Mouse (Mus musculus) neural tube, embryonic 13.5 days (tissue): ENCODE measurements at regions not wholly inside any gene's neighbourhood (a gene's known extent, or its start where the extent isn't known, plus 50 kb on each side); places are given as distances from the start of the nearest gene placed in this dataset.

Experiments
- ATAC-seq: fragments of 200-750 bp; cut with Nextera tagmentation; 2 replicates; pipeline ENCODE4 v1.8.0; 2017; ENCODE audit warnings: low read depth, mild to moderate bottlenecking, moderate TSS enrichment, moderate library complexity
- H3K27ac ChIP-seq: fragments of 300-500 bp; sonication (generic); replicated peaks from 2 replicates; pipeline ENCODE4 v1.5.1; 2015; ENCODE audit warnings: moderate library complexity, mild to moderate bottlenecking, inconsistent platforms
- H3K27me3 ChIP-seq: fragments of 300-500 bp; sonication (generic); 2 replicates; pipeline ENCODE4 v1.6.1; 2015; ENCODE audit warnings: mild to moderate bottlenecking, inconsistent platforms
- H3K36me3 ChIP-seq: fragments of 300-500 bp; sonication (generic); 2 replicates; pipeline ENCODE4 v1.6.1; 2015; ENCODE audit warnings: mild to moderate bottlenecking, inconsistent platforms
- H3K4me1 ChIP-seq: fragments of 300-500 bp; sonication (generic); replicated peaks from 2 replicates; pipeline ENCODE4 v1.6.1; 2015; ENCODE audit warnings: inconsistent platforms
- H3K4me2 ChIP-seq: fragments of 300-500 bp; sonication (generic); 2 replicates; pipeline ENCODE4 v1.6.1; 2015; ENCODE audit warnings: inconsistent platforms, mild to moderate bottlenecking, moderate library complexity
- H3K4me3 ChIP-seq: fragments of 300-500 bp; sonication (generic); 2 replicates; pipeline ENCODE4 v1.5.1; 2015; ENCODE audit warnings: mild to moderate bottlenecking, inconsistent platforms
- H3K9ac ChIP-seq: fragments of 300-500 bp; sonication (generic); 2 replicates; pipeline ENCODE4 v1.6.1; 2015; ENCODE audit warnings: moderate library complexity, mild to moderate bottlenecking, inconsistent platforms
- H3K9me3 ChIP-seq: fragments of 300-500 bp; sonication (generic); 2 replicates; pipeline ENCODE4 v1.6.1; 2016; ENCODE audit warnings: inconsistent platforms
- WGBS: fragments of 180-500 bp; shearing (Covaris S2); methylation state at CpG from one replicate; pipeline ENCODE4 v1.1.7; 2015; 5-methylcytosine and 5-hydroxymethylcytosine counted together

DNA sequence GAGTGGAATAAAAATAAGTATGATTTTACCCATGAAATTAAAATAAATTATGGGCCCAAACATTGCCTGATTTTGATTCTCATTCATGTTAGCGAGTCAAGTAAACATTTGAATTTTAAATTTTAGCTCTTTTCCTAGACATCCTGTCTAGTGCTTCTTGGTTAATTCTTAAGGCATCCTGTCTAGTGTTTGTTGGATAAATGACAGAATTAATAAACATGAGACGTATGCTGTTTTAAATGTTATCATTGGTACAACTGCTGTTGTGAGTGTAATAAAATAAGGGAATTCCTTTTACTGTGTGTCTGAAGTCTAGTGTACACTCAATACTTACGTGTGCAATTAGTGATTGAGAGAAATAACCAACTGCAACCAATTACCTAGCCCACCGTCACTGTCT lies 149.0 kb upstream of the Trpm3 start:
- Histone ChIP-seq H3K9ac (no peak overlapping the region), H3K36me3 (no peaks in the 10 kb centered on the region), H3K4me1 (no peaks in the 10 kb centered on the region), H3K27me3 (no peaks in the 10 kb centered on the region), H3K4me3 (no peak overlapping the region), H3K4me2 (no peak overlapping the region), H3K27ac (no peak overlapping the region), H3K9me3 (no peaks in the 10 kb centered on the region)
- 84% methylated on average over 4 of the region's 4 CpGs for WGBS
- ATAC-seq, result no peak

DNA sequence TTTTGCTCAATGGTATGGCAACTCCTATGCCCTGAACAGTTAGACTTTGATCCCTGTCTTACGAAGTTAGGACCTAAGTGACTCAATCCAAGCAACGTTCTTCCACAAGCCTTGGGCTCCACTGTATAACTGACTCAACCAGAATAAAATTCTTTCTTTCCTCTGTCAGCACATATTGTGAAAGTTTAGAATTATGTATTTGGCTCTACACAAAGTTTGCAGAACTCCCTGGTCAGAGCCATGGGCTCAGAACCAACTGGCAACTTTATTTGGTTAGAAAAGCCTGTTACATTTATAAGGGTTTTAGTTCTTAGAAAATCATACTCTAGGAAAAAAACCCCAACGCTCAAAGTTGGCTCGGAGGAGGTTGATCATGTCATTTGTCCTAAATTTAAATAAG lies 147.9 kb upstream of the Trpm3 start:
- ATAC-seq, result no peak
- no peaks in the 10 kb centered on the region for H3K4me1 ChIP-seq
- H3K27me3 ChIP-seq, result no peaks in the 10 kb centered on the region
- no peak overlapping the region for H3K27ac ChIP-seq
- no peak overlapping the region for H3K9ac ChIP-seq
- H3K36me3 ChIP-seq, result no peaks in the 10 kb centered on the region
- WGBS, result 90% methylated on average over 4 of the region's 4 CpGs
- H3K9me3 ChIP-seq, result no peaks in the 10 kb centered on the region
- no peak overlapping the region for H3K4me2 ChIP-seq
- H3K4me3 ChIP-seq, result no peak overlapping the region

DNA sequence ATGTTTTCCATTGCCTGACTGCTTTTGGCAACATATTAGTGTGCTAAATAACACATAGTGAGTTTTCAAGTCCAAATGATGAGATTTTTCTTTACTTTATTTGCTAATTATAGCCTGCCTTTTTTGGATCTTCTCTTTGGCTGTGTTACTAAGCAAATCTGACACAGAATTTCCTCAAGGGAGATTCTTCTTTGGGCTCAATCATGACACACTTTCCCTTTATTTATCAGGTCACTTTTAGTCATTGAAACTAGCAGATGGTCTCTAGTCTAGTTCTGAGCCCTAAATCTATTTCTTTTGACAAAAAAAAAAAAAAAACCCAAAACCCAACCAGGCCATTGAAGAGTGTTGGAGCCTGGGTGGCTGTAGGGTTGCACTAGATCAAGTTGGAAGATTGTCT lies 147.4 kb upstream of the Trpm3 start:
- Histone ChIP-seq H3K4me2 (no peak overlapping the region), H3K4me3 (no peak overlapping the region), H3K27me3 (no peaks in the 10 kb centered on the region), H3K9ac (no peak overlapping the region), H3K4me1 (no peaks in the 10 kb centered on the region), H3K27ac (no peak overlapping the region), H3K9me3 (no peaks in the 10 kb centered on the region), H3K36me3 (no peaks in the 10 kb centered on the region)
- no peak for ATAC-seq

DNA sequence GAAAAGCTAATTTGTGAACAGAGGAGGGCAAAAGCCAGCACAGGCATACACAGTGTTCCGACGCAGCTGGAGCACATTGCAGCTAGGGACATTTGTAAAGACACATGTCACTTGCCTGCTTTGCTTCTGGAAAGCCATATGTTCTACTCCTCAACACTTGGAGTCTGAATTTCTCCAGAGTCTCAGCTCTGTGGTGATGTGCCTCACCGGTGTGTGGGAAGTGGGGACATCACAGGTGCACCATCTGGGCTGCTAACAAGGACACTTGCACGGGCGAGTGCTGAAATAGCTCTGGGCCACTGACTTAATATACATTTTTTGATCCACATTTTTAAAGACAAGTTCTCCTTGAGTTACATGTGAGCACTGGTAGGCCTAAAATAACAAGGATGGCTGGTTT lies 139.2 kb upstream of the Trpm3 start:
- no peak overlapping the region for H3K4me2 ChIP-seq
- no peaks in the 10 kb centered on the region for H3K27me3 ChIP-seq
- H3K9me3 ChIP-seq, result no peaks in the 10 kb centered on the region
- no peaks in the 10 kb centered on the region for H3K36me3 ChIP-seq
- H3K27ac ChIP-seq, result no peak overlapping the region
- ATAC-seq, result no peak
- WGBS, result 85% methylated on average over 5 of the region's 5 CpGs
- no peaks in the 10 kb centered on the region for H3K4me1 ChIP-seq
- no peak overlapping the region for H3K4me3 ChIP-seq
- H3K9ac ChIP-seq, result no peak overlapping the region

DNA sequence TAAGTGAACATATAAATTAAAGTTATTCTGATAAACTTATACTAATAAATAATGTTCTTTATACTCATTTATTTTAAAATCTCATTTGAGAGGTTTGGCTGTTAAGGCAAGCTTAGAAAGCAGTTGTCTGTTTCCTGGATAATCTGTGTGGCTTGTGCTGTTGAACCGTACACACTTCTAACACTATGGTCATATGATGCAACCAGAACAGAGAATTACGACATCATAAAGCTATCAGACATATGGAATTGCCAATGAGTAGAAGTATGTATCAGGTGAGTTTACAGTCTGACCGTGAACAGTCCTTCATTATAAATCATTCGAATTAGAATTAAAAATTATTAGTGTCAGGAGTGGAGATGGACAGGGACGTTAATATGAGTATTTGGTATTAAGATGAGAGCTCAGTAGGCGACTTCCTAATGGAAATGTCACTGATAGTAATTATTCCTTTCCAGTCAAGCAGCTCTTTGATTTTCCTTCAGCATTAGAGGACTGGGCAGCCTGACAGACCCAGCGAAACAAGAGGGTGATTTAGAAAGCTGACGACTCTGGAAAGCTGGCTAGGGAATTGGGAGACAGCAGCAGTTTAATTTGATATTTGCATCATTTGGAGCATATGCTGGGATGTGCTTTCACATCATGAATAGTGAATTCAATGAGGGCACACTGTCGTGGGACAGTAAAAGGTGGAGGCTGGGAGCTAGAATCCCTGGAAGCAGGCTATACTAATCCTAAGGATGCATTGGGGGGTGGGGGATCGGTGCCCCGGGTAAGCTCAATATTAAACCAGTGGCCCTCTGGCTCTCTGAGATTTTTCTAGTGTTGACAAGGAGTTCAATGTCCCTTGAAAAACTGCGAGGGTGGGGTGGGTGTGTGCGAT lies 130.6 kb upstream of the Trpm3 start:
- 64% methylated on average over 13 of the region's 13 CpGs for WGBS
- H3K27ac ChIP-seq, result 0 out of 2 replicates have a peak overlapping the region, but pooled peaks have one; percentile 33
- peak; percentile 74 for ATAC-seq

DNA sequence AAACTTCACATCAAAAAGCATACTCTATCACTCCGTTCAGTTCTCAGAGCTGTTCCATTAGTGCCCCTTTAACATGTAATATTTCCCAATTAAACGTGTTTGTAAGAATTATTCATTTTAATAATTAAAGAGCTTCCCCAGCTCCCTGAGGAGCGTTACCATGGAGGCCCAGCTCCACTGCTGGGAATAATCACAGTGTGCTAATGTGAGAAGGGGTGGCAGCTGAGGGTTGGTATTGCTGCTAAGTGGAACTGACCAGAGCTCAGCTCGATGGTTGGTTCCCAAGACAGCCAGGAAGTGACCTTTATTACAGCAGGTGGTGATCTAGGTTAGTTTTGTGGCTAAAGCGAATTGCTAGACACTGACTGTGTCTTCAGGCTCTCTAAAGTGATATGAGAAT lies 128.6 kb upstream of the Trpm3 start:
- Histone ChIP-seq H3K4me2 (no peak overlapping the region), H3K27me3 (no peaks in the 10 kb centered on the region), H3K9me3 (no peaks in the 10 kb centered on the region), H3K27ac (no peak overlapping the region), H3K4me1 (peaks cover 13% of the 10 kb centered on the region; the same call in 1 of the 2 replicates), H3K36me3 (no peaks in the 10 kb centered on the region), H3K9ac (no peak overlapping the region), H3K4me3 (no peak overlapping the region)
- WGBS, result 60% methylated on average over 5 of the region's 5 CpGs
- ATAC-seq, result no peak

More for the DNA sequence above, 130.6 kb upstream of the Trpm3 start:
- no peaks in the 10 kb centered on the region for H3K27me3 ChIP-seq
- H3K9ac ChIP-seq, result no peak overlapping the region
- H3K4me3 ChIP-seq, result no peak overlapping the region
- peaks cover 13% of the 10 kb centered on the region; the same call in 1 of the 2 replicates for H3K4me1 ChIP-seq
- H3K9me3 ChIP-seq, result no peaks in the 10 kb centered on the region
- H3K4me2 ChIP-seq, result no peak overlapping the region
- H3K36me3 ChIP-seq, result no peaks in the 10 kb centered on the region

DNA sequence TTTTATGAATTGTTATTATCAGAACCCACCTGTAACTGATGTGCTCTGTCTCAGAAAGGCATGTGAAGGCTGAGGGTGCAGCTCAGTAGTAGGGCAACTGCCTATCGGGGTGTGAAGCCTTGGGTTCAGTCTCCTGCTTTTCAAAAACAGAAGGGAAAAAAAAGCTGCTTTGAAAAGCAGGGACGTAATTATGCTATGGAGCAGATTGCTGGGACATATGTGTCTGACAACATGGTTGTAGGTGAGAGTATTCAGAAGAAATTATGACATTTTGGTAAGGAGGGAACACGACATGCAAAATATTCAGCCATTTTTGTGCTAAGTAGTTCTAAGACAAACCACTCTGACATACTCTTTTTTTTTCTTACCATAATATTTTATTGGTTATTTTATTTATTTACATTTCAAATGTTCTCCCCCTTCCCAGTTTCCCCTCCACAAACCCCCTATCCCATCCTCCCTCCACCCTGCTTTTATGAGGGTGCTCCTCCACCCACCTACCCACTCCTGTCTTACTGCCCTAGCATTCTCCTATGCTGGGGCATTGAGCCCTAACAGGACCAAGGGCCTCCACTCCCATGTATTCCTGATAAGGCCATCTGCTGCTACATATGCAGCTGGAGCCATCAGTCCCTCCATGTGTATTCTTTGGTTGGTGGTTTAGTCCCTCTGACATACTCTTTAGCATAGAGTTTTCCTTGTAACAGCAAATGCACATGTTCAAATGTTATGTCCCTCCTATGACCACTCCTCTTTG lies 122.8 kb upstream of the Trpm3 start:
- Histone ChIP-seq H3K27ac (no peak overlapping the region), H3K9ac (no peak overlapping the region)
- 87% methylated on average over 3 of the region's 3 CpGs for WGBS

DNA sequence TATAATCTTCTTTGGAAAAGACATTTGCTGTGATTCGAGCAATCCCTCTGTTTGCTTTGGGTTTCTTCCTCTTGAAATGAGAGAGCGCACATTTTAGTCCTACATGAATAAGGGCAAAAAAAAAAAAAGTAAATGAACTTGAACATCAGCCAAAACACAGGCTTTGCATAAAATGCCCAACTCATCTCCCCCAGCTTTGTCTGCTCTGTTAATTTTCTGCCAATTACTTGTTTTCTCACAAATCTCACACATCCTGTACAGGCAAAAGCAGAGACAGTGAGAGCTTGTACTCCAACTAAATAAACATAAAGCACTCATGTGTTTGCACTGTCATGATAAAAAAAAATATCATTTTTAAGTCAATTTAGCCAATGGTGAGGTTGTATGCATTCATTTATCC lies 121.4 kb upstream of the Trpm3 start:
- no peak for ATAC-seq
- no peaks in the 10 kb centered on the region for H3K9me3 ChIP-seq
- H3K36me3 ChIP-seq, result no peaks in the 10 kb centered on the region
- H3K4me2 ChIP-seq, result no peak overlapping the region
- no peaks in the 10 kb centered on the region for H3K27me3 ChIP-seq
- H3K4me1 ChIP-seq, result no peaks in the 10 kb centered on the region
- no peak overlapping the region for H3K4me3 ChIP-seq
- H3K27ac ChIP-seq, result no peak overlapping the region
- 84% methylated on average over 2 of the region's 2 CpGs for WGBS
- H3K9ac ChIP-seq, result no peak overlapping the region

More for the DNA sequence above, 122.8 kb upstream of the Trpm3 start:
- Histone ChIP-seq H3K4me3 (no peak overlapping the region), H3K27me3 (no peaks in the 10 kb centered on the region), H3K4me1 (no peaks in the 10 kb centered on the region), H3K4me2 (no peak overlapping the region), H3K36me3 (no peaks in the 10 kb centered on the region), H3K9me3 (no peaks in the 10 kb centered on the region)
- ATAC-seq, result no peak

DNA sequence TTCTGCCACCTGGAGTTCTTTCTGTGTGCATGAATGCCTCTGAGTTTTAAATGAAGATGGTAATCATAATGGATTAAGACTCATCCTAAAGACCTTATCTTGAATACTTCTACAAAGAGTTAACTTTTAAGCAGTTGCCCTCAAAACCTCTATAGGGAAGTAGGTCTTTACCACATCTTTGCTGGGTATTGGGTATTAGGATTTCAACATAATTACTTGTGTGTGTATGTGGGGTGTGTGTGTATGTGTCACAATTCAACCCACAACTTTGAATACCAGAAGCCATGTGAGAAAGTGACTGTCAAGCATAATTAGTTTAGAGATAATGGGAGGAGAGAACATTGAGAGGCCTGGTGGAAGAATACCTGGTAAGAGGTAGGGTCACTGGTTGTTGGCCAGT lies 111.3 kb upstream of the Trpm3 start:
- no peaks in the 10 kb centered on the region for H3K27me3 ChIP-seq
- no peaks in the 10 kb centered on the region for H3K9me3 ChIP-seq
- no peak overlapping the region for H3K4me2 ChIP-seq
- H3K36me3 ChIP-seq, result no peaks in the 10 kb centered on the region
- no peak overlapping the region for H3K4me3 ChIP-seq
- no peak overlapping the region for H3K9ac ChIP-seq
- H3K4me1 ChIP-seq, result no peaks in the 10 kb centered on the region
- ATAC-seq, result no peak
- no peak overlapping the region for H3K27ac ChIP-seq

DNA sequence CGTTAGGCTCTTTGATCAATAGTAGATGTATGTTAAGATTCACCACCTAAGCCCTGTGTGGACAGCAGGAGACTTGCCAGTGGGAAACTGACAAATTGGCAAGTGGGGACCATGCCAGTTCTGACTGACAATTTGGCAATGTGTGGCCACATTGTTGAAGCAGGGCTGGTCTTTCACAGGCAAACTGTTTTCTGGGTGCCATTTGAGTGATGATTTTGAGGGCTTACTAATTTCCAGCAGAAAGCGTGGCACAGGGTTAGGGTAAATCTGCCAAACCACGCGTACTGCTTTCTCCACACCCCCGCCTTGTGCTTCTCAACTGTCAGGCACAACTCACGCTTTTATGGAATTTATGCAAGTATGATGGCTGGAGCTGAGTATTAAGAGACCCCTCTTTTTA lies 91.2 kb upstream of the Trpm3 start:
- Histone ChIP-seq H3K4me2 (no peak overlapping the region), H3K9me3 (no peaks in the 10 kb centered on the region), H3K9ac (no peak overlapping the region), H3K4me1 (no peaks in the 10 kb centered on the region), H3K36me3 (no peaks in the 10 kb centered on the region), H3K4me3 (no peak overlapping the region), H3K27me3 (no peaks in the 10 kb centered on the region), H3K27ac (no peak overlapping the region)
- WGBS, result 78% methylated on average over 6 of the region's 6 CpGs
- ATAC-seq, result no peak

DNA sequence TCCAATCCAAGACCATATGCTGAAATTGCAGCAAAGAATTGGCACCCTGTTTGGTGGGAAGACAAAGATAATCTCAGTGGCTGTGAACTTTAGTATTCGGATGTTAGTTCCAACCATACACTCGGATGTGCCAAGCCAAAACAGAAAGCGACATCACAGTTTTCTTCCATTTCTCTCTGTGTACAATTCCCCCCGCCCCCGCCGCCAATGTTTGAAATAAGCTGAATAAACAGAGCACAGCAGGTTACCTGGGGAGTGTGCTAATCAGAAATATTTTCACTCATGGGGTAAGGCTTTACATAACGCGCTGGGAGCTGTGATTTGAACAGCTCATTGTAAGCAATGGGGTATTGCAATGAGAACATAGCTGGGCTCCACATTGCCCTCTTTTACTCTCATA lies 72.5 kb upstream of the Trpm3 start:
- Histone ChIP-seq H3K27me3 (no peaks in the 10 kb centered on the region), H3K27ac (no peak overlapping the region), H3K4me2 (no peak overlapping the region), H3K9ac (no peak overlapping the region), H3K9me3 (no peaks in the 10 kb centered on the region), H3K4me3 (no peak overlapping the region), H3K4me1 (no peaks in the 10 kb centered on the region), H3K36me3 (no peaks in the 10 kb centered on the region)
- WGBS, result 84% methylated on average over 8 of the region's 8 CpGs
- no peak for ATAC-seq

DNA sequence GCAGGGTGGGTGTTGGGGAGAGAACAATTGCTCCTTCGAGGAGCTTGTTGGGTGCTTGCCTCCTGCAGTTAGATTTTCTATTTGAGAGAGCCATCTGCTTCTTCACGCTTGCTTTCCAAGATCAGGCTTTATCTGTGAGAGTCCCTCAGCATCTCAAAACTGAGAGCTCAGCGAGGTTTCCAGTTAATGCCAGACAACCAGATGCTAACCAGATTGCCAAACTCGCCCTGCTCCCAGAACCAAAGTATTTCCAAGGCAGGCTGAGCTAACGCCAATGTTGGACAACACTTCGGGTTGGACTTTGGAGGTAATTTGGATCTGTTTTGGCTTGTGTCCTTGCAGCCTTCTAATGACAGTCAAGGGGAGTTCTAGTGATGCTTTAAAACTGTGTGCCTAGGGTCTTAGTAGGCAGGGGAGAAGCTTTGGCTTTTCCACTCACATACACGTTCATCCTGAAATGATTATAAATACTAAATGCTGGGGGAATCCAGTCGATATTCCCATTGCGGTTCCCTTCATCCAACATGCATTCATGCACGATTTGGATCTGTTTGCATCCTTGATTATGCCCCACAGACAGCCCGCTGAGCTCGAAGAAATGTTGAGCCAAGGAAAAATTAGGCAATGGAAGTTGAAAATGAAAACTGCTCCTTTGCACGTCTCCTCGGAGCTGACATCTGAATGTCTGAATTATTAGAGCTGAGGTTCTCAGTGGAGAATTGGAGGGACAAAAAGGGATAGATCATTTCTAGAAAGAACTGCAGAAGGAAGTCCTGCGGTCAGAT lies 68.4 kb upstream of the Trpm3 start:
- Histone ChIP-seq H3K36me3 (no peaks in the 10 kb centered on the region), H3K9ac (no peak overlapping the region), H3K9me3 (no peaks in the 10 kb centered on the region), H3K4me1 (no peaks in the 10 kb centered on the region), H3K4me2 (no peak overlapping the region), H3K27ac (no peak overlapping the region), H3K27me3 (no peaks in the 10 kb centered on the region), H3K4me3 (no peak overlapping the region)
- no peak for ATAC-seq
- WGBS, result 81% methylated on average over 15 of the region's 15 CpGs
